Mouse (Mus musculus): ENCODE data around the gene B3gnt2. TPM values are rescaled to one million over a fixed set of nuclear protein-coding genes. Genes with fewer than 3 reads are reported as not detected.

B3gnt2 gene
- 10 to 100 TPM; 52.7 to 60.0 TPM for total RNA-seq (2021)
- long read RNA-seq, experiment 1, transcript B3gnt2-202 (2 exons, 3,057 nt): major isoform, 82 of 97 reads
- long read RNA-seq, experiment 1, partial matches to known transcripts: 0 of 97 reads
- long read RNA-seq, experiment 1, other reads (novel, unspliced or antisense): 15 of 97 reads
- long read RNA-seq, experiment 2, transcript B3gnt2-202 (2 exons, 3,057 nt): major isoform, 184 of 205 reads
- long read RNA-seq, experiment 2, partial matches to known transcripts: 0 of 205 reads
- long read RNA-seq, experiment 2, other reads (novel, unspliced or antisense): 19 of 205 reads

GRCm38 (mm10) chr11:22860335-22861227, at the start of gene B3gnt2:
B3gnt2 (minus strand) TSS chr11:22860961.
- no peak for DNase-seq (ENCODE audit: low spot score in 2 of 2)

GRCm38 (mm10) chr11:22906453-22906865, 45.7 kb upstream of the B3gnt2 start:
- no peak for DNase-seq (ENCODE audit: low spot score in 2 of 2)

GRCm38 (mm10) chr11:22902923-22903322, 42.2 kb upstream of the B3gnt2 start:
- DNase-seq (ENCODE audit: low spot score in 2 of 2): no peak

GRCm38 (mm10) chr11:22900041-22900440, 39.3 kb upstream of the B3gnt2 start:
- DNase-seq (ENCODE audit: low spot score in 2 of 2): no peak

- no peak for DNase-seq (ENCODE audit: low spot score in 2 of 2)
Observed at GRCm38 (mm10) chr11:22897642-22898041, 36.9 kb upstream of the B3gnt2 start.

- DNase-seq (ENCODE audit: low spot score in 2 of 2): no peak
Observed at GRCm38 (mm10) chr11:22897127-22897526, 36.4 kb upstream of the B3gnt2 start.

- no peak for DNase-seq (ENCODE audit: low spot score in 2 of 2)
Observed at GRCm38 (mm10) chr11:22893075-22893474, 32.3 kb upstream of the B3gnt2 start.

- no peak for DNase-seq (ENCODE audit: low spot score in 2 of 2)
Observed at GRCm38 (mm10) chr11:22892466-22892865, 31.7 kb upstream of the B3gnt2 start.

GRCm38 (mm10) chr11:22891876-22892275, 31.1 kb upstream of the B3gnt2 start:
- no peak for DNase-seq (ENCODE audit: low spot score in 2 of 2)

GRCm38 (mm10) chr11:22891242-22891641, 30.5 kb upstream of the B3gnt2 start:
- no peak for DNase-seq (ENCODE audit: low spot score in 2 of 2)

GRCm38 (mm10) chr11:22889224-22889623, 28.5 kb upstream of the B3gnt2 start:
- no peak for DNase-seq (ENCODE audit: low spot score in 2 of 2)

GRCm38 (mm10) chr11:22886991-22887390, 26.2 kb upstream of the B3gnt2 start:
- DNase-seq (ENCODE audit: low spot score in 2 of 2): no peak

- no peak for DNase-seq (ENCODE audit: low spot score in 2 of 2)
Observed at GRCm38 (mm10) chr11:22885350-22885749, 24.6 kb upstream of the B3gnt2 start.

GRCm38 (mm10) chr11:22883676-22884075, 22.9 kb upstream of the B3gnt2 start:
- DNase-seq (ENCODE audit: low spot score in 2 of 2): no peak

GRCm38 (mm10) chr11:22882926-22883325, 22.2 kb upstream of the B3gnt2 start:
- DNase-seq (ENCODE audit: low spot score in 2 of 2): no peak

GRCm38 (mm10) chr11:22880383-22881172, 19.8 kb upstream of the B3gnt2 start:
- no peak for DNase-seq (ENCODE audit: low spot score in 2 of 2)

- DNase-seq (ENCODE audit: low spot score in 2 of 2): no peak
Observed at GRCm38 (mm10) chr11:22879645-22880044, 18.9 kb upstream of the B3gnt2 start.

- no peak for DNase-seq (ENCODE audit: low spot score in 2 of 2)
Observed at GRCm38 (mm10) chr11:22876680-22877330, 16.0 kb upstream of the B3gnt2 start.

GRCm38 (mm10) chr11:22875279-22875678, 14.5 kb upstream of the B3gnt2 start:
- no peak for DNase-seq (ENCODE audit: low spot score in 2 of 2)

GRCm38 (mm10) chr11:22874747-22875146, 14.0 kb upstream of the B3gnt2 start:
- no peak for DNase-seq (ENCODE audit: low spot score in 2 of 2)

- DNase-seq (ENCODE audit: low spot score in 2 of 2): no peak
Observed at GRCm38 (mm10) chr11:22873383-22873782, 12.6 kb upstream of the B3gnt2 start.
